Mouse (Mus musculus) myocyte (in vitro differentiated cells): ENCODE measurements around the gene Peak1.

Source experiments
- E2F4 ChIP-seq: IDR thresholded peaks from one replicate; pipeline ENCODE4 v1.6.1; 2011; ENCODE audit warnings: mild to moderate bottlenecking, control low read depth, moderate library complexity; ENCODE audit not compliant: insufficient read depth
- MAX ChIP-seq: IDR thresholded peaks from one replicate; pipeline ENCODE4 v1.6.1; 2011; ENCODE audit warnings: low read depth, mild to moderate bottlenecking, control low read depth
- MYOG ChIP-seq, 3 experiments: IDR thresholded peaks; one replicate each; pipeline ENCODE4 v1.6.1; 2011; ENCODE audit warnings: control low read depth in 2 of 3, low read depth in 2 of 3, mild to moderate bottlenecking in 2 of 3; ENCODE audit not compliant: insufficient read length in 2 of 3, control insufficient read depth in 1 of 3, insufficient read depth in 1 of 3
- POLR2A ChIP-seq: IDR thresholded peaks from one replicate; pipeline ENCODE4 v1.6.1; 2011; ENCODE audit warnings: low read depth, mild to moderate bottlenecking, control low read depth, moderate library complexity; ENCODE audit not compliant: insufficient read length
- POLR2AphosphoS2 ChIP-seq: IDR thresholded peaks from one replicate; pipeline ENCODE4 v1.6.1; 2011; ENCODE audit warnings: low read depth, control low read depth; ENCODE audit not compliant: insufficient read length
- REST ChIP-seq: IDR thresholded peaks from one replicate; pipeline ENCODE4 v1.6.1; 2011; ENCODE audit warnings: mild to moderate bottlenecking, control low read depth, moderate library complexity; ENCODE audit not compliant: insufficient read depth, insufficient read length
- SRF ChIP-seq: IDR thresholded peaks from one replicate; pipeline ENCODE4 v1.6.1; 2011; ENCODE audit warnings: low read depth; ENCODE audit not compliant: control insufficient read depth, insufficient read length
- TCF3 ChIP-seq: IDR thresholded peaks from one replicate; pipeline ENCODE4 v1.6.1; 2011; ENCODE audit warnings: low read depth, control low read depth; ENCODE audit not compliant: insufficient read length

DNA sequence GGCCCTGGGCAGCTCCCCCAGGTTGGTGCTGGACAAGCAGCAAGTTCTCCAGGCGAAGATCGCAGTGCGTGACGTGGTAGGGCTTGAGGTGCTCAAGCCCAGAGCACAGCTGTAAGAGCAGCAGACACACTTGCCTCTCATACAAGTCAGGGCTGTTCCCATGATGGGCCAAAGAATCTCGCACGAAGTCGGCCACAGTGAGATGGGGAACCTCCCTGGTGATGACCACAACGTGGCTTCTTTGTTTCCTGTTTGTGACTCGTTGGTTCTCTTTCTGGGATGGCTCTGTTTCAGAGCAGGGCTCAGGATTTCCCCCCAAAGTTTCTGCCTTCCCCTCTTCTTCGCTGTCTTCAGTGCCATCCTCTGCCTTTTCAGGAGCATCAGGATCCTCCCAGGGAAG is 210.8 kb downstream of the Peak1 start:
- TF ChIP-seq POLR2A (no peak), MAX (no peak), E2F4 (no peak), SRF (no peak), REST (no peak), MYOG (IDR thresholded peaks at IDR 0.05; ENCODE audit: control insufficient read depth in 1 of 3, insufficient read depth in 1 of 3, insufficient read length in 2 of 3, low read depth in 2 of 3) (no peak), POLR2AphosphoS2 (no peak), TCF3 (no peak)
